Mouse (Mus musculus) MEL (cell line): Measurements from ENCODE around the gene Arhgef15. TPM values are rescaled to one million over a fixed set of nuclear protein-coding genes. Genes with fewer than 3 reads are reported as not detected.

Experiments used
- DNase-seq: peaks from one replicate; pipeline ENCODE4 v3.0.0; 2011; ENCODE audit warnings: low read depth, low spot score
- H3K27ac ChIP-seq: 2 replicates; pipeline ENCODE4 v1.5.1; 2012; ENCODE audit warnings: low read depth, mild to moderate bottlenecking, control low read depth, low read length, moderate library complexity; ENCODE audit not compliant: control insufficient read depth
- H3K27me3 ChIP-seq, 2 experiments: fragments of 150-350 bp in 1 of 2; sonication (generic) in 1 of 2; 2 replicates each; pipeline ENCODE4 v1.6.1; 2012; ENCODE audit warnings: low read length in 2 of 2, mild to moderate bottlenecking in 2 of 2, improper control_type of control experiment in 1 of 2, moderate library complexity in 1 of 2; ENCODE audit not compliant: insufficient read depth in 2 of 2, control insufficient read depth in 1 of 2
- H3K36me3 ChIP-seq, 2 experiments: 2 replicates each; pipeline ENCODE4 v1.6.1; 2012 to 2014; ENCODE audit warnings: low read length in 2 of 2, improper control_type of control experiment in 1 of 2, inconsistent platforms in 1 of 2, mild to moderate bottlenecking in 1 of 2; ENCODE audit not compliant: insufficient read depth in 2 of 2, control insufficient read depth in 1 of 2
- H3K4me1 ChIP-seq, 2 experiments: fragments of 150-350 bp in 1 of 2; sonication (generic) in 1 of 2; 2 replicates each; pipeline ENCODE4 v1.6.1; 2012; ENCODE audit warnings: low read length in 2 of 2, improper control_type of control experiment in 1 of 2, mild to moderate bottlenecking in 1 of 2; ENCODE audit not compliant: insufficient read depth in 2 of 2, control insufficient read depth in 1 of 2
- H3K4me3 ChIP-seq, 2 experiments: fragments of 150-350 bp in 1 of 2; sonication (generic) in 1 of 2; 2 replicates each; pipeline ENCODE4 v1.5.1; 2012; ENCODE audit warnings: low read depth in 2 of 2, low read length in 2 of 2, mild to moderate bottlenecking in 2 of 2, moderate library complexity in 2 of 2, control low read depth in 1 of 2, improper control_type of control experiment in 1 of 2; ENCODE audit not compliant: control insufficient read depth in 1 of 2, insufficient read depth in 1 of 2
- H3K79me2 ChIP-seq: 2 replicates; pipeline ENCODE4 v1.6.1; 2012; ENCODE audit warnings: mild to moderate bottlenecking, low read length, moderate library complexity; ENCODE audit not compliant: control insufficient read depth, poor library complexity, insufficient read depth
- H3K9ac ChIP-seq: 2 replicates; pipeline ENCODE4 v1.6.1; 2012; ENCODE audit warnings: low read depth, mild to moderate bottlenecking, control low read depth, low read length, moderate library complexity; ENCODE audit not compliant: control insufficient read depth, poor library complexity, severe bottlenecking
- H3K9me3 ChIP-seq: fragments of 150-350 bp; sonication (generic); replicated peaks from 2 replicates; pipeline ENCODE4 v1.6.1; 2012; ENCODE audit warnings: mild to moderate bottlenecking, low read length, improper control_type of control experiment, moderate library complexity; ENCODE audit not compliant: insufficient read depth
- BHLHE40 ChIP-seq: IDR thresholded peaks from 2 replicates; pipeline ENCODE4 v1.6.1; 2012; ENCODE audit warnings: low read depth, mild to moderate bottlenecking, inconsistent platforms, low read length, improper control_type of control experiment, borderline replicate concordance
- CHD1 ChIP-seq: IDR thresholded peaks from 2 replicates; pipeline ENCODE4 v1.6.1; 2012; ENCODE audit warnings: low read depth, mild to moderate bottlenecking, inconsistent platforms, low read length, improper control_type of control experiment
- CHD2 ChIP-seq: IDR thresholded peaks from 2 replicates; pipeline ENCODE4 v1.6.1; 2011; ENCODE audit warnings: low read length, improper control_type of control experiment
- E2F4 ChIP-seq: IDR thresholded peaks from 2 replicates; pipeline ENCODE4 v1.6.1; 2011; ENCODE audit warnings: low read depth, low read length, improper control_type of control experiment, borderline replicate concordance
- ELF1 ChIP-seq: IDR thresholded peaks from 2 replicates; pipeline ENCODE4 v1.6.1; 2014; ENCODE audit warnings: low read depth, mild to moderate bottlenecking, inconsistent platforms, low read length, improper control_type of control experiment, moderate library complexity
- EP300 ChIP-seq, 2 experiments: IDR thresholded peaks; 2 replicates each; pipeline ENCODE4 v1.6.1; 2011; ENCODE audit warnings: improper control_type of control experiment in 2 of 2, low read length in 2 of 2, low read depth in 1 of 2, mild to moderate bottlenecking in 1 of 2
- ETS1 ChIP-seq: IDR thresholded peaks from 2 replicates; pipeline ENCODE4 v1.6.1; 2012; ENCODE audit warnings: low read depth, mild to moderate bottlenecking, inconsistent platforms, low read length, improper control_type of control experiment, moderate library complexity
- GATA1 ChIP-seq: IDR thresholded peaks from 2 replicates; pipeline ENCODE4 v1.6.1; 2011; ENCODE audit warnings: low read depth, low read length, improper control_type of control experiment
- HCFC1 ChIP-seq: IDR thresholded peaks from 2 replicates; pipeline ENCODE4 v1.6.1; 2012; ENCODE audit warnings: low read depth, mild to moderate bottlenecking, inconsistent platforms, low read length, improper control_type of control experiment, moderate library complexity
- KAT2A ChIP-seq: conservative IDR thresholded peaks from 2 replicates; pipeline ENCODE4 v1.6.1; 2012; ENCODE audit warnings: low read depth, low read length, improper control_type of control experiment, inconsistent platforms
- MAFK ChIP-seq: IDR thresholded peaks from 2 replicates; pipeline ENCODE4 v1.6.1; 2011; ENCODE audit warnings: low read depth, mild to moderate bottlenecking, low read length, improper control_type of control experiment, borderline replicate concordance
- MAZ ChIP-seq: IDR thresholded peaks from 2 replicates; pipeline ENCODE4 v1.6.1; 2012; ENCODE audit warnings: low read depth, mild to moderate bottlenecking, inconsistent platforms, low read length, improper control_type of control experiment
- MXI1 ChIP-seq: IDR thresholded peaks from 2 replicates; pipeline ENCODE4 v1.6.1; 2011; ENCODE audit warnings: mild to moderate bottlenecking, low read depth, low read length, improper control_type of control experiment
- MYB ChIP-seq: IDR thresholded peaks from 2 replicates; pipeline ENCODE4 v1.6.1; 2011; ENCODE audit warnings: mild to moderate bottlenecking, low read depth, low read length, improper control_type of control experiment
- NELFE ChIP-seq: IDR thresholded peaks from 2 replicates; pipeline ENCODE4 v1.6.1; 2011; ENCODE audit warnings: low read depth, low read length, improper control_type of control experiment
- POLR2A ChIP-seq, 2 experiments: IDR thresholded peaks; 2 replicates each; pipeline ENCODE4 v1.6.1; 2011 to 2012; ENCODE audit warnings: low read length in 2 of 2, mild to moderate bottlenecking in 2 of 2, control low read depth in 1 of 2, improper control_type of control experiment in 1 of 2, low read depth in 1 of 2, moderate library complexity in 1 of 2; ENCODE audit not compliant: control insufficient read depth in 1 of 2, insufficient read depth in 1 of 2, poor library complexity in 1 of 2
- RAD21 ChIP-seq: IDR thresholded peaks from 2 replicates; pipeline ENCODE4 v1.6.1; 2011; ENCODE audit warnings: mild to moderate bottlenecking, low read depth, low read length, improper control_type of control experiment
- RCOR1 ChIP-seq: IDR thresholded peaks from 2 replicates; pipeline ENCODE4 v1.6.1; 2012; ENCODE audit warnings: low read depth, mild to moderate bottlenecking, inconsistent platforms, low read length, improper control_type of control experiment
- TBP ChIP-seq: IDR thresholded peaks from 2 replicates; pipeline ENCODE4 v1.8.0; 2011; ENCODE audit warnings: low read depth, low read length, improper control_type of control experiment
- TCF12 ChIP-seq: IDR thresholded peaks from 2 replicates; pipeline ENCODE4 v1.6.1; 2014; ENCODE audit warnings: low read depth, mild to moderate bottlenecking, inconsistent platforms, low read length, improper control_type of control experiment, moderate library complexity
- USF1 ChIP-seq: IDR thresholded peaks from 2 replicates; pipeline ENCODE4 v1.6.1; 2014; ENCODE audit warnings: low read depth, mild to moderate bottlenecking, inconsistent platforms, low read length, improper control_type of control experiment, moderate library complexity
- USF2 ChIP-seq, 2 experiments: IDR thresholded peaks; 2 replicates each; pipeline ENCODE4 v1.6.1; 2011 to 2012; ENCODE audit warnings: improper control_type of control experiment in 2 of 2, low read length in 2 of 2, borderline replicate concordance in 1 of 2, inconsistent platforms in 1 of 2, low read depth in 1 of 2, mild to moderate bottlenecking in 1 of 2; ENCODE audit not compliant: insufficient read depth in 1 of 2
- ZC3H11A ChIP-seq: IDR thresholded peaks from 2 replicates; pipeline ENCODE4 v1.6.1; 2012; ENCODE audit warnings: low read depth, mild to moderate bottlenecking, inconsistent platforms, low read length, improper control_type of control experiment
- ZKSCAN1 ChIP-seq: IDR thresholded peaks from 2 replicates; pipeline ENCODE4 v1.6.1; 2012; ENCODE audit warnings: low read depth, mild to moderate bottlenecking, inconsistent platforms, low read length, improper control_type of control experiment, moderate library complexity
- polyA plus RNA-seq, 2 experiments: library from polyadenylated mRNA; stranded (reverse) in 1 of 2; unstranded in 1 of 2; fragments of >175 nt in 1 of 2; fragments of >200 nt in 1 of 2; gene quantifications; 2 replicates each; pipeline versions ENCODE4 v1.2.1 to v1.2.4; 2012; ENCODE audit warnings: low replicate concordance in 2 of 2, low read depth in 1 of 2; ENCODE audit not compliant: insufficient read length in 2 of 2, insufficient read depth in 1 of 2, missing spikeins in 1 of 2
- total RNA-seq: library from RNA; depleted of rRNA; stranded (reverse); fragments of 300-350 nt; gene quantifications from 2 replicates; pipeline ENCODE4 v1.2.3, GENCODE M21; 2012

The Arhgef15 gene
- total and polyA plus RNA-seq, 3 experiments = 0.23 to 0.74 TPM; not detected in 1

GRCm38 (mm10) chr11:68954408-68954807 is 2.9 kb downstream of the Arhgef15 start:
- no peak for DNase-seq
- TF ChIP-seq NELFE = no peak
- no peak for TF ChIP-seq ZKSCAN1
- TF ChIP-seq ETS1 = no peak
- TF ChIP-seq ZC3H11A = no peak
- TF ChIP-seq TCF12 = no peak
- no peak for TF ChIP-seq MYB
- TF ChIP-seq BHLHE40 = no peak
- no peak for TF ChIP-seq MXI1
- no peak for TF ChIP-seq MAZ
- TF ChIP-seq E2F4 = no peak
- TF ChIP-seq USF1 = no peak
- TF ChIP-seq POLR2A (IDR thresholded peaks at IDR 0.05; ENCODE audit: control insufficient read depth in 1 of 2, insufficient read depth in 1 of 2, low read depth in 1 of 2, low read length in 2 of 2, poor library complexity in 1 of 2) = no peak
- no peak for TF ChIP-seq GATA1
- no peak for TF ChIP-seq RCOR1
- no peak for TF ChIP-seq EP300 (IDR thresholded peaks at IDR 0.05; ENCODE audit: low read depth in 1 of 2, low read length in 2 of 2)
- TF ChIP-seq USF2 (IDR thresholded peaks at IDR 0.05; ENCODE audit: borderline replicate concordance in 1 of 2, insufficient read depth in 1 of 2, low read depth in 1 of 2, low read length in 2 of 2) = no peak
- TF ChIP-seq, all 39 proteins: peak for 0
- no peaks in the 10 kb centered on the region for H3K4me1 ChIP-seq
- no peak overlapping the region for H3K9ac ChIP-seq
- no peaks in the 10 kb centered on the region for H3K9me3 ChIP-seq
- H3K27ac ChIP-seq = no peak overlapping the region
- no peaks in the 10 kb centered on the region for H3K36me3 ChIP-seq
- no peaks in the 10 kb centered on the region for H3K79me2 ChIP-seq
- peaks cover 4 to 6% of the 10 kb centered on the region in 2 experiments for H3K27me3 ChIP-seq
- H3K4me3 ChIP-seq = no peak overlapping the region

DNA sequence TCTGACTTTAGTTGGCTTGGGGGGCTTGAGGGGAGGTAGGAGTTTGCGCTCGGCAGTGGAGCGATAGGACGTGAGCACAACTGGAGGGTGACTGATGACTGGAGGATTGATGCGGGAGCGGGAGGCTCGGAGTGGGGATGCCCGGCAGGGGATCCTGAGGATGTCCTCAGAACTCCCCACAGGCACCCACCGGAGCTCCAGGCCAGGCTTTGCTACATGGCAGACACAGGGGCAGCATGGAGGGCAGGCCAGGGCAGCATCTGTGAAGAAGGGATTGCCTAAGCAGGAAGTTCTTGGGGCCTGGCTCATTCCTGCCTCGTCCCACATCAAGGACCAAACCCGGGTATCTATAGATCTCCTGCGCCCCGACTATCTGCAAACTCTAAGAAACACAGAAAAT is 3.4 kb downstream of the Arhgef15 start:
- TF ChIP-seq CHD2 (no peak), TBP (no peak), HCFC1 (no peak), NELFE (no peak), RAD21 (no peak), TCF12 (no peak), CHD1 (no peak), ELF1 (no peak), KAT2A (no peak), MAFK (no peak), ETS1 (no peak)
- H3K27ac ChIP-seq = no peak overlapping the region
- no peak overlapping the region for H3K9ac ChIP-seq
- no peaks in the 10 kb centered on the region for H3K4me1 ChIP-seq
- no peak for DNase-seq
- peaks cover 4 to 7% of the 10 kb centered on the region in 2 experiments for H3K27me3 ChIP-seq
- H3K36me3 ChIP-seq = no peaks in the 10 kb centered on the region
- no peaks in the 10 kb centered on the region for H3K79me2 ChIP-seq
- H3K9me3 ChIP-seq = no peaks in the 10 kb centered on the region
- H3K4me3 ChIP-seq = no peak overlapping the region
